Mouse (Mus musculus): ENCODE measurements at regions not wholly inside any gene's neighbourhood (a gene's known extent, or its start where the extent isn't known, plus 50 kb on each side); places are given as distances from the start of the nearest gene placed in this dataset.

GRCm38 (mm10) chr2:46168488-46168887 lies 1051.3 kb upstream of the Zeb2 start:
- DNase-seq (ENCODE audit: low spot score), result no peak

GRCm38 (mm10) chr2:46149848-46150247 lies 1032.7 kb upstream of the Zeb2 start:
- no peak for DNase-seq (ENCODE audit: low spot score)

GRCm38 (mm10) chr2:46119871-46120270 lies 1002.7 kb upstream of the Zeb2 start:
- DNase-seq (ENCODE audit: low spot score), result no peak

DNA sequence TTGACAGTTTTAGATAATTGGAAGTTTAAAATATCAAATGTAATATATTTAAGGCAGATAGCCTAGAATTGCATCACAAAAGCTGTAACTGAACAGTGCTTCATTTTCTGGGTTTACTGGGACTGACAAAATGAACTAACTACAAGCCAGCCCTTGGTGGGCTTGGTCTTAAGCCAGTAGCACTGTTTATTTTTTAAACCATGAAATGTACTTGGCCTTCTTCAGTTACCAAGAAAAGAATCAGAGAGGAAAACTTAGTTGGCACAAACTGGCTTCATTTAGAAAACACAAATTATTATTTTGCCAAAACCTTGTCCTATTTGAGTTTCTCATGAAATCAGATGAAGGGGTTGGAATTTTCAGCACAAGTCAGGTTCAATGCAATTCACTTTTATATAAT lies 989.8 kb upstream of the Zeb2 start:
- no peak for DNase-seq (ENCODE audit: low spot score)

DNA sequence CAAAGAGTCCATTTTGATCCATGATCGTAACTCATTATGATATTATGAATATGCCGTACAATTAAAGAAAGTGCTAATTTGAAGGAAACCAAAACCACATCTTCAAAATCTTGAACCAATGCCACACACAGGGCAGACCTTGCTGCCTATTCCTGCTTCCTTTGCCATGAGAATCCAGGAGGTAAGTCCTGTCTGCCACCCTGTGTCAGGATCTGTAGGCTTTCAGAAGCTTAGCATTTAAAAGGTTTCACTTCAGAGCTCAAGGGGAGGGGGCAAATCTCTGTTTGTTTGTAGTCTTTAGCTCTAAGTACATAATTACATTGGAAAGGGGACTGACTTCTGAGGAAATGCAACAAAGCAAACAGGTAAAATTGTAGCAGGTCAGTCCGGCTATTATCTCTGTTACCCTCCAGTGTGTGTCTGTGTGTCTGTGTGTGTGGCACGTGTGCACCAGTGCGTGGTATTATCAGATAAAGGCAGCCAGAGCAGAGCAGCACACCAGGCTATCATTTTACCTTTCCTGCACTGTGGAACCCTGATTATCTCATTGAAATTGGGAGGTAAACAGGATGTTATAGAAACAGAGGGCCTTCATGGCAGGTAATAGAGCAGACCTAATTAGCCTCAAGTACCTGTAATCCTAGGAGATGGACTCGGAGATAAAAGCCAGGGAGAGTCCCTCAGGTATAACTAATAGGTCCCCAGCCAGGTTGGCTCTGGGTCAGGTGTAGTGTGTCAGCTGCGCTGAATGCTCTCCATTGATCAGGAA lies 948.0 kb upstream of the Zeb2 start:
- no peak for DNase-seq (ENCODE audit: low spot score)

DNA sequence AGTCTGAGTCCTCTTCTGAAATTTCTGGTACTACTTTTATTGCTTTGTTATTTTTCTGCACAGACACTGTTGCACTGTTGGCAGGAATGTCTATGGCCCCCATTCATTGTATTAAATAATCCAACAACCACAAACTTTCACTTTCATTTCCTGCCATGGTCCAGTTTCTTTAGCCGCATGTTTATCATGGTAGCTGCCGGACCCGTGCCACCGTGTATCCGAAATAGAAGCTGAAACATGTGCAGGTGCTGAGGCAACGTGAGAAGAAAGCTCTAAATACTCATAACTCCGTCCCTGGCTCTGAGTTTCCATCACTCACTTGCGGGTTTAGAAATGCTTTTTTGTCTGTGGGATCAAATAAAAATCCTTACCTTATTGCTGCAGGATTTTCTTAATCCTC lies 938.5 kb upstream of the Zeb2 start:
- DNase-seq (ENCODE audit: low spot score), result no peak

DNA sequence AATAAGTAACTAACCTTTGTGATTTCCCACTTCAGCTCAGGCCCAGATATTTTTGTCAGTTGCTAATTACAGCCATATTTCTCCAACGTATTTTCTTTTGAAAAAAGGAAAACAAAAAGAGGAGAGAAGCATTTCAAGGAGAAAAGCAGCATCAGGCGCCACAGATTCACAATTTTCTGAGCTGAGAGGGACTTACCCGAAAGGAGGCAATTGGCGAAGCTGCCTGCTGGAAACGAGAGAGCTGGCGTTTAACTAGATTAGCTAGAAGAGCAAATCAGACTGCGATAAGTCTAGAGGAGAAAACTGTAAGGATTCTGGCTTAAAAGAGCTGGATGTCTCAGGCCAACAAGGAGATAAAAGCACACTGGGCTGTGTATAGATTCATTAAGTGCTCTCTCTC lies 937.7 kb upstream of the Zeb2 start:
- DNase-seq (ENCODE audit: low spot score), result no peak

DNA sequence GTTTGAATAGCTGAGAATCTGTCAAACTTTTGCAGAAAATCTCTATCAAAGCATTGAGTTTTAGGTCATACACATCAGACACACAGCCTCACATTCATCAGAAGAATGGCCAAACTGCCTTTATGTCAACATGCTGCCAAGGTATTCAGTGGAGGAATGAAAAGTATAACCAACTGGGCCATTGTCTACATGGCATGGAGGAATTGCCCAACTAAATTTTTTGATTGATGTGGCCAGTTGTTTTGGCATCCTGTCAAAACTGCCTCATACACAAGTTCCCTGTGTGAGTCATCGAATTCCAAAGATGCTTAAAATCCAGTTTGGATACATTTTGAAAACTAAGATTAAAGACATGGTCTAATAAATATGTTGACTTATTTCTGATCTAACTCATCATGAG lies 904.7 kb upstream of the Zeb2 start:
- DNase-seq (ENCODE audit: low spot score), result no peak

DNA sequence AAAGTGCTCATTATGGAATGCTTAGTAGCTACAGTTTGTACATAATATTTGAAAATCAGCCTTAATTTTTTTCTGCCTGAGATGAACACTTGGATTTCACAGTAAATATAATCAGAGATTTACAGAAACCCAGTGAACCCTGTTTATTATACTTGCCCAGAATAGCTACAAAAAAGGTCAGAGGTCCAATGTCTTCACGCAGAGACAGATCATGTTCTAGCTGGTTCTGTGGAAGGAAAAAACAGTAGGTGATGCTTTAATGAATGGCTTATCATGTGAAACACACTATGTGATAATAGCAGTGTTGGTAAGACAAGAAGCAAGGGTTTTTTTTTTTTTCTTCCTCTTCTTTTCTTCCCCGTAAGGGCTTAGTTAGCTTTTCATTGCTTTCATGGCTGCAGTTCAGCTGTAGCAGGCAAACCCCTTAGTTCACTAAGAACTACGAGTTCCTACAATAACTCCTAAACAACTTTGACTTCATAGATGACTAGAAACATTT lies 896.6 kb upstream of the Zeb2 start:
- DNase-seq (ENCODE audit: low spot score), result no peak

- DNase-seq (ENCODE audit: low spot score), result no peak
Measured at GRCm38 (mm10) chr2:46012716-46013115, 895.5 kb upstream of the Zeb2 start.

DNA sequence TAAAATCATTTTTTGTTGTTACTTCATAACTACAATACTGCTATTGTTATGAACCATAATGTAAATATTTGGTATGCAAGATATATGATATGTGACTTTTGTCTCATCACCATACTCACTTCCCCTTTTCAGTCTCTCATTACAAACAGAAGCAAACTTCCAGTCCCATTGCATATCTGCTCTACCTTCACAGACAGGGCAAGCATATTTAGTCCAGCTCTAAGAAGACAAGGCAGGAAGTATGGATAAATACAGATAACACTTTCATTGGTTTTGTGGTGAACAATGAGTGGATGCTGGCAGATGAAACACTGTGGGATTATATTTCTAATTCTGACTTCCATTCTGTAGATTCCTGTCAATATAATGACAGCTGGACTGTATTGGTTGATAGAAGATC lies 858.0 kb upstream of the Zeb2 start:
- DNase-seq (ENCODE audit: low spot score), result no peak

GRCm38 (mm10) chr2:45968635-45969034 lies 851.4 kb upstream of the Zeb2 start:
- no peak for DNase-seq (ENCODE audit: low spot score)

- no peak for DNase-seq (ENCODE audit: low spot score)
Measured at GRCm38 (mm10) chr2:45956792-45957330, 839.7 kb upstream of the Zeb2 start.

DNA sequence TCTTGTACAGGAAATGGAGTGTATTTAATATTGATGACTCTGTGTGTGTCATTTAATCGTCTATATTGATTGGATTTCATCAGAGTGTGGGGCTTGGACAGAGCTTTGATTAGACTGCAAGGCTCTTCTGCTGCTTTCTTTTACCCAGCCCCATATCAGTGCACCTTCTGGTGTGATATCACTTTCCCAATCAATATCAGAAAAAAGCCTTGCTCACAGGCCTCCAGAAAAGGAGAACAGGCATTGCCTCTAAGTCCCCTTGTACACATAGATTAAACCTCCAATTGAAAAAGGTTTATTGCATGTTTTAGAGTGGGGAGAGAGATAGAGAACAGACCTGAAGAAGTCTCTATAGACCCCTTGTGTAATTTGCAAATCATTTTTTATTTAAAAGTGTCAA lies 831.6 kb upstream of the Zeb2 start:
- no peak for DNase-seq (ENCODE audit: low spot score)

DNA sequence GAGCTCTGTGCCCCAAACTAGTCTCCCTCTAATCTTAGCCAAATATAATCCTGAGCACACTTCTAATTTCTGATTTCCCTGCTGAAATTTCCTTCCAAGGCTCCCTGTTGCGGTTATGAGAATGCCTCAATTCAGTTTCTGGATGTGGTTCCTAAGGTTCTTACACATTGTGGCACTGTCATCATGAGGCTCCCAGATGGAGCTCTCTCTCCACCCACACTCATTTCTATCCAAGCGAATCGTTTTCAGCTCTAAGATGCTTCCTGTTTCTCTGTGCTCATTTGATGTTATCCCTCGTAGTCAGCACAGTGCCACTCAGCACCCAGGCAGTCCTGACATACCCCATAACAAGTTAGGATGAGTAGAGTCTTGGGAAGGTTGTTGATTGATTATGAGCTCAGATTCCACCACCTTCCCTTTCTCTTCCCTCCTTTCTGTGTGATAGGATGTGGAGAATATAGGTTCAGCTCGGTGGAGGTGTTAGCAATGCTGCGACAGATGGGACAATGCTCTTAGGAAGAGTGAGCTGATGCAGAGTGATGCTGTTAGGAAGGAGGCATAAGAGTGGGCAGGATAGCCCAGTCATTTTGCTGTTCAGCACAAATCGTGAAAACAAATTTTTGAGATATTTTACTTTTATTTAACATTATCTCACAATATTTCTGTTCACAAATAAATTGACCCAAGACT lies 808.7 kb upstream of the Zeb2 start:
- no peak for DNase-seq (ENCODE audit: low spot score)

- DNase-seq (ENCODE audit: low spot score), result no peak
Measured at GRCm38 (mm10) chr2:45908871-45909270, 791.7 kb upstream of the Zeb2 start.

DNA sequence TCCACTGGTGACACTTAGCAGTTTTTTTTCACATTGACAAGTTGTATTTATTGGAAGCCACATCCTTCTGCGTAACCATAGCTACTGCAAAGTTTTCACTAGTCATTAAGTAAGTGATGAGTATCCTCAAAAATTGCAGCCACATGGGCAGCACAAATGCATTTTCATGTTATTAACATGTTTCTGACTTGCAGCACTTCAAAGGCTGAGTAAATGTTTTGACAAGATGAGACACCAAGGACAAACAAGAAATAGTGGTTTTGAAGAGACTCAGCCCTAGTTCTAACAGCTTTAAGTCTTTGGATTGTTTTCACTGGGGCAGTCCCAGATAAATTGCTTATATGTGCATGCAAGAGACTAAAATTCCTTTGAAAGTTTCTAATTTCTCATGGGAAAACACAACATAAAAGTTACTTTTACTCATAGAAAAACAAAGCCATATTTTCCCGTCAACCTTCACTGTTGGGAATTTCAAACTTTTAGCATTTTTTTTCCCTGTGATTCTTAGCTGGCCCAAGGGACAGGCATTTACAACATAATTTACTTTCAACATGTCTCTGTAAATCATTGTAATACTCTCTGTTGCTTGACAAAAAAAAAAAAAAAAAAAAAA lies 787.5 kb upstream of the Zeb2 start:
- DNase-seq (ENCODE audit: low spot score), result no peak

DNA sequence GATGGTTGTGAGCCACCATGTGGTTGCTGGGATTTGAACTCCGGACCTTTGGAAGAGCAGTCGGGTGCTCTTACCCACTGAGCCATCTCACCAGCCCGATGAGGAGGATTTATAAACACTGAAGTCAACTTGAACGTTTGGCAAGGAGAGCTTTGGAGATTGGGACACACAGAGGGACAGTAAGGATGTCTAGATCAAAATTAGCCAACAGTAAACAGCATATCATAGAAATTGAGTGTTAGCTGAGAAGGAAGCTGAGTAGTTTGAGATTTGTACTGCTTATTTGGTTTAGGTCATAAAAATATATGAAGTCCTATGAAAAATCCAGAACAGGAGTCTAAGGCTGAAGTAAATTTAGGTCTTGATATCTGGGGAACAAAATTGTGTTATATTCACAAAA lies 786.9 kb upstream of the Zeb2 start:
- no peak for DNase-seq (ENCODE audit: low spot score)

GRCm38 (mm10) chr2:45903350-45903749 lies 786.2 kb upstream of the Zeb2 start:
- DNase-seq (ENCODE audit: low spot score), result no peak

DNA sequence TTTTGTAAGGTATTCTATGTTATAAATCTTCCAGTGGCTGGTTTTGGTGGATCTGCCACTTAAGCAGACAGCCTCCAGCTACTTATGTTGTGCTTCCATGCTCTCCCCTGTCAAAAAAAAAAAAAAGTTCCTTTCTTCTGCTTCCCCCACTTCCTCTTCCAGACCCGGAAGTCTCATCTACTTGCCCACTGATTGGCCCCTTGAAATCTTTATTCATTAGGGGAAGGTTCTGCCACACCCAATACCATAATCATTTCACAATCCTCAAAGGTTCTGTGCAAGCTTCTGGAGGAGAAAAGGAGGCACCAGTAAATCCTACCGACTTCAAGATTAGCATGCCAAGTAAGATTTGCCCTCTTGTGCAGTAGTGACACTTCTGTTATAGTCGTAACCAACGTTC lies 784.7 kb upstream of the Zeb2 start:
- DNase-seq (ENCODE audit: low spot score), result no peak

DNA sequence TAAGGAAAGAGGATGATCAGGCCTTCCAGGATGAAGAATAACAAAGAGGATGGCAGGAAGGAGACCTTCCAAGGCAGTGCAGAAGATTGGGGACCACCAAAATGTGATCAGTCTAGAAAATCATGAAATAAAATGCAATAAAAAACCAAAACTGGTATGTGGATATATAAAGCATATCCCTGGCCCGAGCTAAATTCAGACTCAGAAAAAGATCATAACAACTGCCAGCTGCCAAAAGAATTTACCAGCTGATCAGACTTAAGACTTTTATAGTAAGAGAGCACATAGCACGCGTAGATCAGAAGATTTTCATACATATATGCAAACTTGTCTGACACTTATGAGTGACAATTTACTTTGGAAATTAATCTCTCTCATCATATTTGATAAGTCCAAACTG lies 767.5 kb upstream of the Zeb2 start:
- no peak for DNase-seq (ENCODE audit: low spot score)

- DNase-seq (ENCODE audit: low spot score), result no peak
Measured at GRCm38 (mm10) chr2:45878656-45879055, 761.5 kb upstream of the Zeb2 start.

DNA sequence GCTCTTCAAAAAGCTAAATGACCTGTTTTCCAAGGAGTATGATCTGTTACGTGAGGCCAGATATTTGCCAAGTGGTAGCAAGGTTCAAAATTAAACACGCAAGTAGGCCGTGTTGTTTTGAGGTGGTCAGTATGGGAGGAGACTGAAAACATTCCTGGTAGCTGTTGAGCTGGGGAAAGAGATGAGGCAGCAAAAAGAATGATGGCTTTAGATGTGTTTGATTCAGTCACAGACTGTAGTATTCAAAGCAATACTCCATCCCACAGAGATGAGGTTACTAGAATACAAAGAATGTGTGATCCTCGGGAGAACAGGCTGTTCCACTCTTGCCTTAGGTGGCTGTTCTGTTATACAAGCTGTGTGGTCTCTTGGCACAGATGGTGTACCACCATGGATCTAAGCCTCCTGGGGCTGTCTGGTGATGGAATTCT lies 742.7 kb upstream of the Zeb2 start:
- DNase-seq (ENCODE audit: low spot score), result no peak

Measured in urinary bladder, postnatal 14 days (tissue).